Mouse (Mus musculus) hindbrain, embryonic 12.5 days (tissue): ENCODE data around the gene Krtap19-5. TPM values are rescaled to one million over a fixed set of nuclear protein-coding genes. Genes with fewer than 3 reads are reported as not detected.

Experiments used
- ATAC-seq: fragments of 200-750 bp; cut with Nextera tagmentation; 2 replicates; pipeline ENCODE4 v1.8.0; 2017; ENCODE audit warnings: moderate TSS enrichment; ENCODE audit not compliant: low FRiP score
- H3K27ac ChIP-seq: fragments of 300-500 bp; sonication (generic); 2 replicates; pipeline ENCODE4 v1.5.1; 2016; ENCODE audit warnings: mild to moderate bottlenecking
- H3K27me3 ChIP-seq: fragments of 300-500 bp; sonication (generic); 2 replicates; pipeline ENCODE4 v1.6.1; 2016; ENCODE audit warnings: mild to moderate bottlenecking
- H3K36me3 ChIP-seq: fragments of 300-500 bp; sonication (generic); 2 replicates; pipeline ENCODE4 v1.6.1; 2016; ENCODE audit warnings: mild to moderate bottlenecking
- H3K4me1 ChIP-seq: fragments of 300-500 bp; sonication (generic); 2 replicates; pipeline ENCODE4 v1.6.1; 2016
- H3K4me2 ChIP-seq: fragments of 300-500 bp; sonication (generic); replicated peaks from 2 replicates; pipeline ENCODE4 v1.6.1; 2016; ENCODE audit warnings: mild to moderate bottlenecking
- H3K4me3 ChIP-seq: fragments of 300-500 bp; sonication (generic); 2 replicates; pipeline ENCODE4 v1.5.1; 2016; ENCODE audit warnings: mild to moderate bottlenecking
- H3K9ac ChIP-seq: fragments of 300-500 bp; sonication (generic); 2 replicates; pipeline ENCODE4 v1.6.1; 2016; ENCODE audit warnings: mild to moderate bottlenecking, moderate library complexity
- H3K9me3 ChIP-seq: fragments of 300-500 bp; sonication (generic); replicated peaks from 2 replicates; pipeline ENCODE4 v1.6.1; 2016; ENCODE audit warnings: mild to moderate bottlenecking
- WGBS: fragments of 180-500 bp; shearing (Covaris S2); methylation state at CpG from one replicate; pipeline ENCODE4 v1.1.7; 2016; 5-methylcytosine and 5-hydroxymethylcytosine counted together
- polyA plus RNA-seq: library from polyadenylated mRNA; unstranded; fragments of >200 nt; fragmentation: Nextera tagmentation; extraction: Ambion mirVana; gene quantifications from 2 replicates; pipeline ENCODE4 v1.2.1, GENCODE M21; 2016

The Krtap19-5 gene
- polyA plus RNA-seq = not detected in 2 replicates

- no peak within 1 kb of the TSS for H3K9ac ChIP-seq
- 91% methylated on average over 6 of the region's 6 CpGs for WGBS
- H3K36me3 ChIP-seq = no peaks in the 10 kb centered on the region
- H3K4me3 ChIP-seq = no peak within 1 kb of the TSS
- H3K4me1 ChIP-seq = no peaks in the 10 kb centered on the region
- no peak within 1 kb of the TSS for H3K27ac ChIP-seq
- no peaks in the 10 kb centered on the region for H3K9me3 ChIP-seq
- no peak for ATAC-seq
- no peaks in the 10 kb centered on the region for H3K27me3 ChIP-seq
- no peak within 1 kb of the TSS for H3K4me2 ChIP-seq
These were observed at the start of gene Krtap19-5 for GRCm38 (mm10) chr16:88896357-88896756. Gene Krtap19-5, minus strand, starts transcription at chr16:88896457.

- WGBS = 90% methylated on average over 6 of the region's 6 CpGs
These were observed 44.8 kb upstream of the Krtap19-5 start for GRCm38 (mm10) chr16:88941106-88941505.

DNA sequence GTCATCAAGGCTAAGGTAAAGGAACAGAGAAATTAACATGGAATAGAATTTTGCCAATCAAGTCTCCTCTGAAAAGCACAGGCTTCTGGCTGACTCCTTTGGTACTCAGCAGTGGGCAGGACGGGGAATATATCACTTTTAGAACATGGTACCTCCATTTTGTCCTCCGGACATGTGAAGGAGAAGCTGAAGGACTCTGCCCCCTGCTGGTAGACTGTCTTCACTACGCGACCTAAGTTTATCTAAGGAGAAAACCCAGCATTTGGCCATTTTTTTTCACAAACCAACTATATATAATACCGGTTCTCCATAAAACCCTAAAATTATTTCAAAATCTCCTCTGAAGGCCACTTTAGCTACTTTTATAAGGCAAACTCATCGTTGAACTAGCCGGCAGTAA lies 42.0 kb upstream of the Krtap19-5 start:
- ATAC-seq = no peak
- no peak overlapping the region for H3K4me3 ChIP-seq
- H3K4me2 ChIP-seq = no peak overlapping the region
- H3K9ac ChIP-seq = no peak overlapping the region
- H3K9me3 ChIP-seq = no peaks in the 10 kb centered on the region
- H3K27me3 ChIP-seq = no peaks in the 10 kb centered on the region
- no peak overlapping the region for H3K27ac ChIP-seq
- 76% methylated on average over 7 of the region's 7 CpGs for WGBS
- no peaks in the 10 kb centered on the region for H3K36me3 ChIP-seq
- no peaks in the 10 kb centered on the region for H3K4me1 ChIP-seq

More at GRCm38 (mm10) chr16:88941106-88941505, 44.8 kb upstream of the Krtap19-5 start:
- H3K4me2 ChIP-seq = no peak overlapping the region
- no peak overlapping the region for H3K9ac ChIP-seq
- H3K4me1 ChIP-seq = no peaks in the 10 kb centered on the region
- no peak for ATAC-seq
- no peaks in the 10 kb centered on the region for H3K9me3 ChIP-seq
- H3K27ac ChIP-seq = no peak overlapping the region
- no peaks in the 10 kb centered on the region for H3K27me3 ChIP-seq
- H3K4me3 ChIP-seq = no peak overlapping the region
- H3K36me3 ChIP-seq = no peaks in the 10 kb centered on the region

- H3K4me2 ChIP-seq = no peak within 1 kb of the TSS
- no peaks in the 10 kb centered on the region for H3K4me1 ChIP-seq
- no peak within 1 kb of the TSS for H3K4me3 ChIP-seq
- no peaks in the 10 kb centered on the region for H3K27me3 ChIP-seq
- no peak for ATAC-seq
- H3K27ac ChIP-seq = no peak within 1 kb of the TSS
- no peaks in the 10 kb centered on the region for H3K9me3 ChIP-seq
- H3K36me3 ChIP-seq = no peaks in the 10 kb centered on the region
- 94% methylated on average over 3 of the region's 3 CpGs for WGBS
- no peak within 1 kb of the TSS for H3K9ac ChIP-seq
These were observed 35.9 kb upstream of the Krtap19-5 start, which contains the start of gene Krtap19-9b for GRCm38 (mm10) chr16:88932165-88932564. Gene Krtap19-9b, minus strand, starts transcription at chr16:88932265.

GRCm38 (mm10) chr16:88886870-88887269 lies 9.4 kb downstream of the Krtap19-5 start:
- ATAC-seq = no peak
- Histone ChIP-seq H3K4me2 (no peak overlapping the region), H3K9ac (no peak overlapping the region), H3K4me1 (no peaks in the 10 kb centered on the region), H3K27ac (no peak overlapping the region), H3K36me3 (no peaks in the 10 kb centered on the region), H3K27me3 (no peaks in the 10 kb centered on the region), H3K4me3 (no peak overlapping the region), H3K9me3 (no peaks in the 10 kb centered on the region)
- WGBS = 86% methylated on average over 6 of the region's 6 CpGs

DNA sequence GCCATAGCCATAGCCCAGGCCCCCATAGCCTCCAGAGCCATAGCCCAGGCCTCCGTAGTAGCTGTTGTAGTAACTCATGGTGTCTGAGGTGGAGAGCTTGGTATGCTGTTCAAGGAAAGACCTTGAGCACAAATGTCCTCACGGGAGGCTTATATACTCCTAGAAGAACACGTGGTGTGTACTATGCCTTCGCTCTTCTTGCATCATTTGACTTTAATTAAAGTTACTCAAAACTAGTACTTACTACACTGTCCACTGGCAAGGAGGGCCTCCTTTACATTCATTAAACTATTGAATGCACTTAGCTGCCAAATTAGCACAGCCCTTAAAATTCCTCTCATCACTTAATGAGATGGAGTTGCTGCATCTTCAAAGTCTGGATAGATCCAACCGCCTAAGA lies 11.3 kb downstream of the Krtap19-5 start, which contains the start of gene Krtap19-4:
TSS of gene Krtap19-4 (minus strand) at position 101 of the 400 bp plus-strand sequence.
- Histone ChIP-seq H3K4me3 (no peak within 1 kb of the TSS), H3K9me3 (no peaks in the 10 kb centered on the region), H3K27me3 (no peaks in the 10 kb centered on the region), H3K4me2 (no peak within 1 kb of the TSS), H3K36me3 (no peaks in the 10 kb centered on the region), H3K27ac (no peak within 1 kb of the TSS), H3K9ac (no peak within 1 kb of the TSS), H3K4me1 (no peaks in the 10 kb centered on the region)
- WGBS = 89% methylated on average over 5 of the region's 5 CpGs
- ATAC-seq = no peak

DNA sequence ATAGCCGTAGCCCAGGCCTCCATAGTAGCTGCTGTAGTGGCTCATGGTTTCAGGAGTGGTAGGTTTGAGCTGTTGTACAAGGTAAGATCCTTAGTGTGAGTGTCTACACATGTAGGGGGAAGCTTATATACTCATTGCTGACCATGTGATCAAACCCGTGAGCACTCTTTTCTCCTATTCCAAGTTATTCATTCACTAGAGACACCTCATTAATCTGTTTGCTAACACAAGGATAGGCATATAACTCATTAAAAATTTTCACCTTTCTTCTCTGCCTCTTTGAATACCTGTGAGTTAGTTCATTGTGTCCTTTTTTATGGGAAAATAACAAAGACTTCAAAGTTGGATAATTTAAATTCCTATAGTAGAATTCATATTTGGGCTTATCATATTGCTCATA lies 18.3 kb downstream of the Krtap19-5 start, which contains the start of gene Krtap19-3:
TSS of gene Krtap19-3 (minus strand) at position 101 of the 400 bp plus-strand sequence.
- Histone ChIP-seq H3K4me3 (no peak within 1 kb of the TSS), H3K4me1 (no peaks in the 10 kb centered on the region), H3K9me3 (no peaks in the 10 kb centered on the region), H3K27ac (no peak within 1 kb of the TSS), H3K27me3 (no peaks in the 10 kb centered on the region), H3K9ac (no peak within 1 kb of the TSS), H3K4me2 (no peak within 1 kb of the TSS), H3K36me3 (no peaks in the 10 kb centered on the region)
- ATAC-seq = no peak
- WGBS = 89% methylated on average over 2 of the region's 2 CpGs

DNA sequence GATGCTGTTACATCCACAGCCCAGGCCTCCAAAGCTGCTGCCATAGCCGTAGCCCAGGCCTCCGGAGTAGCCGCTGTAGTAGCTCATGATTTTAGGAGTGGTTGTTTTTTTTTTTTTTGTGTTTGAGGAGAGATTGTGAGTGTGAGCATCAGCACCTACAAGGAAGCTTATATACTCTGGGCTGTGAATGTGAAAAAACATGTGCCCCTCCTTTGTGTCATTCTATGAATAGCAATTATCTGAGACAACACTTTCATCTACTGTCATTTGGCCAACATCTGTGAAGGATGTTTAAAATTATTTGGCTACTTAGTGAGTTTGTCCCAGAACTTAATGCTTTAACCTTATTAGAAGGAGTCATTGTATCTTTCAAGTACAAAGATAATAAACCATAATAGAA lies 22.1 kb downstream of the Krtap19-5 start, which contains the start of gene Krtap19-2:
TSS of gene Krtap19-2 (minus strand) at position 101 of the 400 bp plus-strand sequence.
- H3K4me3 ChIP-seq = no peak within 1 kb of the TSS
- no peaks in the 10 kb centered on the region for H3K36me3 ChIP-seq
- H3K4me1 ChIP-seq = no peaks in the 10 kb centered on the region
- ATAC-seq = no peak
- no peak within 1 kb of the TSS for H3K9ac ChIP-seq
- WGBS = 98% methylated on average over 3 of the region's 3 CpGs
- H3K27ac ChIP-seq = no peak within 1 kb of the TSS
- no peak within 1 kb of the TSS for H3K4me2 ChIP-seq
- no peaks in the 10 kb centered on the region for H3K27me3 ChIP-seq
- H3K9me3 ChIP-seq = no peaks in the 10 kb centered on the region

GRCm38 (mm10) chr16:88869311-88869710 lies 26.9 kb downstream of the Krtap19-5 start, which contains the start of gene Krtap19-1:
Gene Krtap19-1, minus strand, starts transcription at chr16:88869411.
- Histone ChIP-seq H3K4me3 (no peak within 1 kb of the TSS), H3K36me3 (no peaks in the 10 kb centered on the region), H3K9me3 (no peaks in the 10 kb centered on the region), H3K4me2 (no peak within 1 kb of the TSS), H3K9ac (no peak within 1 kb of the TSS), H3K27ac (no peak within 1 kb of the TSS), H3K4me1 (no peaks in the 10 kb centered on the region), H3K27me3 (no peaks in the 10 kb centered on the region)
- no peak for ATAC-seq
- 91% methylated on average over 6 of the region's 6 CpGs for WGBS

- 87% methylated on average over 4 of the region's 4 CpGs for WGBS
- H3K9me3 ChIP-seq = no peaks in the 10 kb centered on the region
- H3K4me1 ChIP-seq = no peaks in the 10 kb centered on the region
- H3K36me3 ChIP-seq = no peaks in the 10 kb centered on the region
- H3K27me3 ChIP-seq = no peaks in the 10 kb centered on the region
- no peak overlapping the region for H3K27ac ChIP-seq
- H3K4me3 ChIP-seq = no peak overlapping the region
- no peak overlapping the region for H3K9ac ChIP-seq
- H3K4me2 ChIP-seq = no peak overlapping the region
- no peak for ATAC-seq
These were observed 31.3 kb downstream of the Krtap19-5 start for GRCm38 (mm10) chr16:88864887-88865407.

GRCm38 (mm10) chr16:88851450-88851849 lies 44.8 kb downstream of the Krtap19-5 start:
- WGBS = 14% methylated on average over 5 of the region's 5 CpGs
- no peak for ATAC-seq
- no peak overlapping the region for H3K4me2 ChIP-seq
- no peaks in the 10 kb centered on the region for H3K27me3 ChIP-seq
- no peak overlapping the region for H3K27ac ChIP-seq
- no peaks in the 10 kb centered on the region for H3K4me1 ChIP-seq
- H3K9me3 ChIP-seq = no peaks in the 10 kb centered on the region
- no peak overlapping the region for H3K4me3 ChIP-seq
- H3K36me3 ChIP-seq = no peaks in the 10 kb centered on the region
- no peak overlapping the region for H3K9ac ChIP-seq

GRCm38 (mm10) chr16:88848558-88848957 lies 47.7 kb downstream of the Krtap19-5 start:
- Histone ChIP-seq H3K4me1 (no peaks in the 10 kb centered on the region), H3K4me2 (no peak overlapping the region), H3K9ac (no peak overlapping the region), H3K4me3 (no peak overlapping the region), H3K36me3 (no peaks in the 10 kb centered on the region), H3K27ac (no peak overlapping the region), H3K9me3 (no peaks in the 10 kb centered on the region), H3K27me3 (no peaks in the 10 kb centered on the region)
- no peak for ATAC-seq
- 92% methylated on average over 4 of the region's 4 CpGs for WGBS

DNA sequence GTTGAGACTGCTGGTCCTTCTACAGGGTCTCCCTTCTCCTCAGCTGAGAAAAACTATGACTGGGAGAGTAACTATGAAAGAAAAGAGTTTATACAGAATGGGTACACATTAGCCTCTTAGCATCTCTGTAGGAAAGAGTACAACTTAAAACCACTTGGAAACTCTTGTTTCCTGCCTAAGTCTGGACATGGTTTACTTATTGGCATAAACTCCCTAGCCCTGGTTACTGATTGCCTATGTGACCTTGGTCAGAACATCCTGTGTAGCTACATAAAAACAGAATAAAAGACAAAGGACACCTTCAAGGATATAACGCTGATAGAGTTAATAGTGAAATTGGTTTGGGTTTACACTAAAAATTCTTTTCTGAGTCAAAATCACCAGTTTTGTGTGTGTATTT lies 48.9 kb downstream of the Krtap19-5 start:
- ATAC-seq = no peak
- no peaks in the 10 kb centered on the region for H3K4me1 ChIP-seq
- no peaks in the 10 kb centered on the region for H3K36me3 ChIP-seq
- H3K4me3 ChIP-seq = no peak overlapping the region
- no peak overlapping the region for H3K9ac ChIP-seq
- H3K4me2 ChIP-seq = no peak overlapping the region
- H3K27me3 ChIP-seq = no peaks in the 10 kb centered on the region
- 96% methylated on average over 1 of the region's 1 CpGs for WGBS
- H3K9me3 ChIP-seq = no peaks in the 10 kb centered on the region
- H3K27ac ChIP-seq = no peak overlapping the region
